Mouse (Mus musculus) lung, embryonic 16.5 days (tissue): ENCODE data around the gene Atp1a4. TPM values are rescaled to one million over a fixed set of nuclear protein-coding genes. Genes with fewer than 3 reads are reported as not detected.
"Not testable (repeated sequence)": the region's sequence is repeated elsewhere in the genome, so short reads cannot be mapped to it uniquely, and the experiment has no call there.

Source experiments
- ATAC-seq: fragments of 200-750 bp; cut with Nextera tagmentation; 2 replicates; pipeline ENCODE4 v1.8.0; 2017; ENCODE audit warnings: low read depth, mild to moderate bottlenecking, moderate library complexity
- H3K27ac ChIP-seq: fragments of 300-500 bp; sonication (generic); 2 replicates; pipeline ENCODE4 v1.5.1; 2014; ENCODE audit warnings: mild to moderate bottlenecking, control low read depth, low read length
- H3K27me3 ChIP-seq: fragments of 300-500 bp; sonication (generic); 2 replicates; pipeline ENCODE4 v1.6.1; 2014; ENCODE audit warnings: low read depth, low read length, mixed read lengths; ENCODE audit not compliant: control insufficient read depth, insufficient read depth
- H3K36me3 ChIP-seq: fragments of 300-500 bp; sonication (generic); 2 replicates; pipeline ENCODE4 v1.6.1; 2014; ENCODE audit warnings: low read length; ENCODE audit not compliant: control insufficient read depth, insufficient read depth
- H3K4me1 ChIP-seq: fragments of 300-500 bp; sonication (generic); replicated peaks from 2 replicates; pipeline ENCODE4 v1.6.1; 2014; ENCODE audit warnings: low read length, mixed read lengths; ENCODE audit not compliant: control insufficient read depth, insufficient read depth
- H3K4me2 ChIP-seq: fragments of 300-500 bp; sonication (generic); 2 replicates; pipeline ENCODE4 v1.6.1; 2014; ENCODE audit warnings: low read depth, low read length, control low read depth
- H3K4me3 ChIP-seq: fragments of 300-500 bp; sonication (generic); 2 replicates; pipeline ENCODE4 v1.5.1; 2014; ENCODE audit warnings: mild to moderate bottlenecking, low read length, control low read depth
- H3K9ac ChIP-seq: fragments of 300-500 bp; sonication (generic); 2 replicates; pipeline ENCODE4 v1.6.1; 2014; ENCODE audit warnings: low read length, control low read depth
- H3K9me3 ChIP-seq: fragments of 300-500 bp; sonication (generic); 2 replicates; pipeline ENCODE4 v1.6.1; 2016; ENCODE audit warnings: low read length; ENCODE audit not compliant: control insufficient read depth
- WGBS: fragments of 180-500 bp; shearing (Covaris S2); extraction: QIAGEN DNeasy Blood & Tissue Kit; methylation state at CpG from one replicate; pipeline ENCODE4 v1.1.7; 2014; 5-methylcytosine and 5-hydroxymethylcytosine counted together
- polyA plus RNA-seq: library from polyadenylated mRNA; unstranded; fragments of >200 nt; fragmentation: Nextera tagmentation; extraction: Ambion mirVana; gene quantifications from 2 replicates; pipeline ENCODE4 v1.2.1, GENCODE M21; 2015

The Atp1a4 gene
- polyA plus RNA-seq, 1 experiment from 2014 or later: not detected

DNA sequence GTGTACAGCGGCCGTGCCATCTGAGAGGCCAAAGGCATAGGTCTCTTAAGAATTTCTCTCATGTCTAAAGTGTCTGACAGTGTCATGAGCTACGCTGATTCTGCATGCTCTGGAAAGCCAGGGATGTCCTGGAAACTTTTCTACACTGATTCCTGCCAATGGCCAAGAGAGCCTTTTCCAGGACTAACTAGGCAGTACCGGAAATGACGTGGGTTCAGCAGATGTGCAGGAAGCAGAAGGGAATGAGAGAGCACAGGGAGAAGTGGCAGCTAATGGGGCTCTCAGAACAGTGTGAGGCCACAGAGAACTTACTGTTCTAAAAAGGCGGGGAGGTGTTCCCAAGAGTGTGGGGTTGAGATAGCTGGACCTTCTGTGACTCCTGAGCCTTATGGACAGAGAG is 15.2 kb upstream of the Atp1a4 start:
- WGBS: 87% methylated on average over 6 of the region's 6 CpGs
- H3K36me3 ChIP-seq: no peaks in the 10 kb centered on the region; the same call in 1 of the 2 replicates

DNA sequence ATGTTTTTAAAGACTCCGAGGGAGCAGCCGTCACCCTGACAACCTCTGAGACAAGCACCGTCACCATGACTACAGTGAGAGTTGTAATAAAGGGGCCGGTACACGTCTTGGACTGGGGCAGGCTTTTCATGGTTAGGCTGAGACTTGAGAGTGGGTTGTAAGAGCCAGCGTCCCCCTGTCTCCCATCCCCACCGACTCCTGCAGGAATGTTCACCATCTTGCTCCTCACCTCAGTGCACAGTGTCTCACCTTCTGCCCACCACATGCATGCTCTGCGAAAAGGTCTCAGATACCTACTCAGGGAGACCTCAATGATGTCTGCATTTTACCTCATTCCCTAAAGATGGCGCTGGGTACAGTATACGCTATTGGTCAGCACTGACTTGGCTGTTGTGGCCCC is 13.6 kb upstream of the Atp1a4 start:
- Histone ChIP-seq H3K4me3 (no peak overlapping the region), H3K27ac (no peak overlapping the region), H3K4me2 (no peak overlapping the region), H3K36me3 (no peaks in the 10 kb centered on the region), H3K9me3 (no peaks in the 10 kb centered on the region), H3K27me3 (no peaks in the 10 kb centered on the region), H3K9ac (no peak overlapping the region), H3K4me1 (no peaks in the 10 kb centered on the region)
- ATAC-seq: no peak
- WGBS: 60% methylated on average over 10 of the region's 10 CpGs

More for the DNA sequence above, 15.2 kb upstream of the Atp1a4 start:
- Histone ChIP-seq H3K27me3 (no peaks in the 10 kb centered on the region), H3K9me3 (no peaks in the 10 kb centered on the region), H3K27ac (no peak overlapping the region), H3K4me2 (no peak overlapping the region), H3K4me3 (no peak overlapping the region), H3K9ac (no peak overlapping the region), H3K4me1 (no peaks in the 10 kb centered on the region)
- no peak for ATAC-seq

DNA sequence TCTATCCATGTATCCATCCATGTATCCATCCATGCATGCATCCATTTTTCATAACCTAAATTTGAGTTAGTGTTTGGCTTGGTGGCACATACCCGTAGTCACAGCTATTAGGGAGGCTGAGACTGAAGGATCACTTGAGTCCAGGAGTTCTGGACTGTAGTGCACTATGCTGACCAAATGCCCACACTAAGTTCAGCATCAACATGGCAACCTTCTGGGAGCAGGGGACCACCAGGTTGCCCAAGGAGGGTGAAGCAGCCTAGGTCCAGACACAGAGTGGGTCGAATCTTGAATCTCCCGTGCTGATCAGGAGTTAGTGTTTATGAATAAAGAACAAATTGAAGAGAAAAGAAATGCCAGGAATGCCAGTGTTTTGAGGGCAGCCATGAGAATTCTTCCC is 13.0 kb upstream of the Atp1a4 start:
- Histone ChIP-seq H3K4me2 (no peak overlapping the region), H3K27me3 (no peaks in the 10 kb centered on the region), H3K36me3 (no peaks in the 10 kb centered on the region), H3K9me3 (no peaks in the 10 kb centered on the region), H3K27ac (no peak overlapping the region), H3K4me3 (no peak overlapping the region), H3K9ac (no peak overlapping the region), H3K4me1 (no peaks in the 10 kb centered on the region)
- ATAC-seq: no peak
- WGBS: 72% methylated on average over 3 of the region's 3 CpGs

DNA sequence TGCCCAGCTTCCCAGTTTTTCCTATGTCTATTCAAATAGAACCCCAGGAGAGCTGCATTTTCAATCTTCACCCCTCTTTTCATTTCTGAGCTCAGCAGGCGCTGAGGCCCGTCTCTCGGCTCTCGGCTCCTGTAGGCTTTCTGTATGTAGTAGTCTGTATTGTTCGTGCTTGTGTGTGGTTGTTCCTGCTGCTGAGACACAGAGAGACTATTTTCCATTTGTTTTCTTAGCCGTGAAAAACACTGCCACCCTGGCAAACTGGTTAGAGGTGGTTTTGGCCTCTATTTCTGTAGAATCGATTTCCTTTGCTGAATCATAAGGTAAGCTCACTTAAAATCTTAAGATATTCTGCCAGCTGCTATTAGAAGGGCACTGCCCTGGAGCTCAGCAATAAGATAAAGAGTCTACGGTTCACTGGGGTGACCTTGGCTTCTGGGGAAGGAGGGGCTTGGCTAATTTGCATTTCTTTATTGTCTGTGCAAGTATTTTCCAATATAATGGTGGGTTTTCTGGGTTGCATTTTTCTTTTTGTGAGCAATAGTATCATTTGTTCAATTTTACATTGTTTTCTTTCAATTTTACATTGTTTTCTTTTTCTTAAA is 3.4 kb upstream of the Atp1a4 start, which contains the start of gene Igsf8:
Igsf8 (plus strand) TSS at position 165 of the 602 bp plus-strand sequence.
- Histone ChIP-seq H3K27me3 (no peaks in the 10 kb centered on the region), H3K9ac (no peak within 1 kb of the TSS), H3K9me3 (no peaks in the 10 kb centered on the region), H3K4me3 (no peak within 1 kb of the TSS), H3K4me2 (no peak within 1 kb of the TSS), H3K36me3 (no peaks in the 10 kb centered on the region), H3K27ac (no peak within 1 kb of the TSS), H3K4me1 (no peaks in the 10 kb centered on the region)
- 71% methylated on average over 8 of the region's 8 CpGs for WGBS
- no peak for ATAC-seq

DNA sequence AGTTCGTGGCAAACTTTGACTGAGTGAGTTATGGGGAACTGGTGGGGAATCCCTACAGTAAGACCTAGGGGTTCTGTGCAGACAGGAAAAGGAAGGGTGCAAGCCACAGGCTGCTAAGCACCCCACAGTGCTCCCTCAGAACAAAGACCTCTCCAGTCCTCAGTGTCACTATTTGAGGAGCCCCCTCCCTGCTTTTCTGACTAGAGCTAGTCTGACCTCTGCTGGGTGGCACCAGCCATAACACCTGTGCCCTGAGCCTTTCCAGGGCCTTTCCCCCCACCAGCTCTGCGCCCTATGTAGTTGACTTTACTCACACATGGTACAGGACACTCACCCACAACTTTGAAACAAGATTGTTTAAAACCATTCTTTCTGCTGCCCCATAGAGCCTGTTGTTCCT is 10.5 kb downstream of the Atp1a4 start:
- Histone ChIP-seq H3K36me3 (no peaks in the 10 kb centered on the region), H3K9ac (no peak overlapping the region), H3K9me3 (no peaks in the 10 kb centered on the region), H3K4me2 (no peak overlapping the region), H3K4me3 (no peak overlapping the region), H3K27ac (no peak overlapping the region), H3K4me1 (no peaks in the 10 kb centered on the region), H3K27me3 (peaks cover 11% of the 10 kb centered on the region)
- 44% methylated on average over 2 of the region's 2 CpGs for WGBS
- ATAC-seq: 0 out of 2 replicates have a peak, but pooled peaks have one; percentile 31

DNA sequence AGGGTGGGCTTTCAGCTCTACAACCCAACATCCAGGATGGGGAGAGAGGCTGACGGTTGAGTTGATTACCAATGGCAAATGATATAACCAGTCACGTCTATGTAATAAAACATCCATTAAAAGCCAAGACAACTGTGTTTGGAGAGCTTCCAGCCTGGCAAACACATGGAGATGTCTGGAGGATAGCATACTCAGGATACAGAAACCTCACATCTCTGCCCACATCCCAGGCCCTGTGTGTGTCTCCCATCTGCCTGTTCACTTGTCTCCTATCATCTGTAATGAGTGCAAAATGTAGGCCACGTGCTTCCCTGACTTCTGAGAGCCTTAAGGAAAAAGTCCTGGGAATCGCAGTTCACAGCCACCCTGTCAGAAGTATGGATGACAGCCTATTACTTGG is 11.0 kb downstream of the Atp1a4 start:
- no peaks in the 10 kb centered on the region for H3K4me1 ChIP-seq
- no peak overlapping the region for H3K4me3 ChIP-seq
- H3K4me2 ChIP-seq: no peak overlapping the region
- no peaks in the 10 kb centered on the region for H3K9me3 ChIP-seq
- WGBS: 69% methylated on average over 4 of the region's 4 CpGs
- no peak overlapping the region for H3K9ac ChIP-seq
- no peak overlapping the region for H3K27ac ChIP-seq
- ATAC-seq: no peak
- H3K27me3 ChIP-seq: peaks cover 11% of the 10 kb centered on the region
- H3K36me3 ChIP-seq: no peaks in the 10 kb centered on the region

DNA sequence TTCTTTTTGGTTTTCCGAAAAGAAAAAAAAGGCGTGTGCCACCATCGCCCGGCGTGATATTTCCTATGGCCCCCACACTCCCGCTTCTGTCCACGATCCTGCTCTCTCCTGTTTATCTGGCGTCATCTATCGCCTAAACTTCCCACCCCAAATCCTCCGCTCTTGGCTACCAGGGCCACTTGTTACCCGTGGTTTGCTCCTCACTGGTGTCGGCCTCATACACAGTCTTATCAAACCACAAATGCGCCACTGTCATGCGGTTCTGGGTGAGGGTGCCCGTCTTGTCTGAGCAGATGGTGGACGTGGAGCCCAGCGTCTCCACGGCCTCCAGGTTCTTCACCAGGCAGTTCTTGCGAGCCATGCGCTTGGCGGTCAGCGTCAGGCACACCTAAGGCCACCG is 13.6 kb downstream of the Atp1a4 start:
- not testable (repeated sequence) for ATAC-seq, H3K27ac ChIP-seq, H3K9ac ChIP-seq, H3K36me3 ChIP-seq, H3K4me1 ChIP-seq, H3K9me3 ChIP-seq
- WGBS: 25% methylated on average over 23 of the region's 23 CpGs
- Histone ChIP-seq H3K4me2 (peak overlapping the region; percentile 25), H3K4me3 (0 out of 2 replicates have a peak overlapping the region, but pooled peaks have one; percentile 4), H3K27me3 (peaks cover 11% of the 10 kb centered on the region)

DNA sequence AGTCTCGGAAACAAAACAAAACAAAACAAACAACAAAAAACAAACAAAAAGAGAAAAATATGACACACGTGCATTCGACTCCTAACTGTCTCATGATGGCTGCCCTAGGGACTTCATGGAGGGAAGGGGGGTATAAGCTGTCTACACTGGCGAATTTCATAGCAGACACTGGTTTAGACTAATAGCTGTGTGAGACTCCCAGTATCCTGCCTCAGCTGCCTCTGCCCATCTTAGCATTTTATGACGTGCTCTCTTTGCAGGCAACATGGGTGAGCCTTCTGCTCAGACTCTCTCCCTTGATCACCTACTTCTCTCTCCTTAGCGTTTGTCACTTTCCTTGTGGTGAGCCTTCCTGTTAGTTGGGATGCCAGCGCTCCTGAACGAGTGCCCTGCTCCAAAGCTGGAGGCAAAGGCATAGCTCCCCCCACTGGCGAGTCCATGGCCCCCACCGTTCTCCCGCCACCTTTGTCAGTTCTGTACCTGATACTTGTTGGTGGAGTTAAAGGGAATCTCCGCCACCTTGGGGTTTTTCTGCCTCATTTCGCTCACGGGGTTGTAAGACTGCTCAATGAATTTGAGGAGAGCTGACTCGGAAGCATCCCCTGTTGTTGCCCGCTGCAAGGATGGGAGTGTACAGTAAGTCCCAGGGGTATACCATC is 14.5 kb downstream of the Atp1a4 start:
- H3K27ac ChIP-seq: no peak overlapping the region
- no peak for ATAC-seq
- 30% methylated on average over 16 of the region's 16 CpGs for WGBS

DNA sequence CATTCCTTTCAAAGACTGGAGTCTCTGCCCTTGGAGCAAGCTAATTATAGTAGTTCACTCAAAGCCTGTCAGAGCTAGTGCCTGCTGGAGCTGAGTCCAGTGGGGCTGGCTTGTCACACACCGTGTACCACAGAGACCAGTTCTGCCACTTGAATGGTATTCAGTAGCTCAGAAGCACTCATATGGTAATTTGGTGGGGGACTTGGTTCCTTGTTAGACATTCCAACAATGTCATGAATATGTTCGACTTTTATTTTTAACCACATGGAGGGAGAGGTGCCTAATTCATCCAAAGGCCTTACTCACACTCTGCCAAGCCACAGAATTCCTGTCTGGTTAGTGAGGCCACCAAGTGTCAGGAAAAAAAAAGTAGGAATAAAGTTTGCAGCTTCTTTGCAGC is 15.8 kb downstream of the Atp1a4 start:
- H3K9ac ChIP-seq: no peak overlapping the region
- H3K4me2 ChIP-seq: no peak overlapping the region
- H3K9me3 ChIP-seq: no peaks in the 10 kb centered on the region
- WGBS: 29% methylated on average over 2 of the region's 2 CpGs
- H3K27me3 ChIP-seq: peaks cover 11% of the 10 kb centered on the region
- H3K36me3 ChIP-seq: no peaks in the 10 kb centered on the region
- H3K4me1 ChIP-seq: no peaks in the 10 kb centered on the region
- no peak overlapping the region for H3K4me3 ChIP-seq
- peak; percentile 75 for ATAC-seq
- H3K27ac ChIP-seq: no peak overlapping the region

More for the DNA sequence above, 14.5 kb downstream of the Atp1a4 start:
- H3K4me3 ChIP-seq: no peak overlapping the region
- H3K9me3 ChIP-seq: no peaks in the 10 kb centered on the region
- H3K4me2 ChIP-seq: peak overlapping the region; percentile 25; the same call in 1 of the 2 replicates
- H3K4me1 ChIP-seq: no peaks in the 10 kb centered on the region
- no peak overlapping the region for H3K9ac ChIP-seq
- peaks cover 11% of the 10 kb centered on the region for H3K27me3 ChIP-seq
- no peaks in the 10 kb centered on the region for H3K36me3 ChIP-seq
